Mouse (Mus musculus) fibroblast of lung, adult 2 months (primary cell): Measurements from ENCODE around the gene Adgrb2.

ENCODE experiments used
- DNase-seq: peaks from one replicate; pipeline ENCODE4 v3.0.0-alpha.2; 2011; ENCODE audit warnings: low read depth

The Adgrb2 gene

DNA sequence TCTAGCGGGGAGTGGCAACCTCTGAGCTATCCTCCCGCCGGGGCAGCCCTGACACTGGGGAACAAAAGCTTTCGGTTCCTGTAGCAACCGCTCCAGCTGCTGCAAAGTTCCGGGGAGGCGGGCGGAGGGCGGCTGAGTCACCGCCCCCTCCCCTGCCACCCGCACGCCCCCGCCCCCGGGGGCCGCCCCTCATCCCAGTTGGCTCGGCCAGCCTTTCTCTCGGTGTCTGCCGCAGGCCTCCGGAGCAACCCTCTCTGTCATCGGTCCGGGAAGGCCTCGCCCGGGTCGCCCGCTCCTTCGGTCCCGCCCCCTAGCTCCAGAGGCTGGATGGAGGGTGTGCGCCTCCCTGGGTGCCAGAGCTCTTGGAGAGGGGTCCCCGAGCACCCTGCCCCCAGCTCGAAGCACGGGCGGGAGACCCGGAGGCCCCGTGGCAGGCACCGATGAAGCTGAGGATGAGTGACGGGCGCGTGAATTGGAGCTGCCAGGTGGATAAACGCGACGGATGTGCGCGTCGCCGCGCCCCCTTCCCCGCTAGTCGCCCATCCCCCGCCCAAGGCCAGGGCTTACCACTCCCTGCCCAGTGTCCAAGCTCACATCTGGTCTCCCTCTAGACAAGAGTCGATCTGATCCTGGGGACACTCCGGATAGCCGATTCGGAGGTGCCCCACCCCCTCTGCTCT, 3.3 kb downstream of the Adgrb2 start:
- DNase-seq: no peak

DNA sequence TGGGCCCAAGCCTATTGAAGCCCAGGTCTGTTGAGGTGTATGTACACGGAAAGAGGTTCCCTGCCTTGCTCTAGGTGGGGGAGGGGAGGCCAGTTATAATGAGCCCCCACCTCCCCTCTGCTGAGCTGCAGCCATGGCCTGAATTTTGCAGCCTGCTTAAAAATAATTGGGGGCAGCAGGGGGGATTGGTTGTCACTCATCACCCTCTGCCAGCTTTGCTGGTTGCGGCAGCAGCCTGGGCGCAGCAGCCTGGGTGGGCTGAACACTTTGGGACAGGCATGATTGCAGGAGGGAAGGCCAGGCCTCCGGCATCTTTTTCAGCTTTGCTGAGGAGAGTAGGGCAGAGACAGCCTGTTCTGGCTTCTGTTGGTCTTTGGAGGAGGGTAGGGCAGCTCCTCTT, 5.3 kb downstream of the Adgrb2 start:
- DNase-seq: no peak

DNA sequence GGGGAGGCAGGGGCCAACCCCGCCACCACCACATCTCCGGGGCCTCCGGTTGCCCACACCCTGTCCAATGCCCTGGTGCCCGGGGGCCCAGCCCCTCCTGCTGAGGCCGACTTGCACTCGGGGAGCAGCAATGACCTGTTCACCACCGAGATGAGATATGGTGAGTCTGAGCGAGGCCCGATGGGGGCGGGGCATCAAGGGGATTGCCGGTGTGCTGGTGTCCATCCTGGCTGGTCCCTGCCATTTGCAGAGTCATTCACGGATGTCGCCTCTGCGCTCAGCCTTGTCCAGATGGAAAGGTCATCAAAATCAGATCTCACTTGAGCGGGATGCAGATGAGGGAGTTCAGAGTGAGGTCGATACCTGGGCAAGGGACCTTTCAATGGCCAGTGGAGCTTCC, 8.1 kb downstream of the Adgrb2 start:
- no peak for DNase-seq

DNA sequence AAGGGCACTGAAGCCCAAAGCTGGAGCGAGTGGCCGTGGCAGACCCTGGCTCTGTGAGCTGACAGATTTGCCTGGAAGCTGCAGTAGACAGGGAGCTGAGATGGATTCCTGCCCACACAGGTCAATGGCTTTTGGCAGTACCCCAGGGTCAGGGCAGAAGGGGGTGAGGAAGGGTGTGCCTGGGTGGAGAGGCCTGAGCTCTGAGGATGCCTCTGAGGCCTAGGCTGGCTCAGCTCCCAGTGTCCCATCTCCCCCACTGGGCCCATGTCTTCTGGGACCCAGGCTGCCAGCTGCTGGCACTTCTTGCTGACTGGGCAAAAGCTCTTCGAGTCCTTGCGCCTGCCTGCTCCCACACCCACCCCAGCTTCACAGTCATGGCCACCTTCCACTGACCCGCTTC, 8.5 kb downstream of the Adgrb2 start:
- no peak for DNase-seq

DNA sequence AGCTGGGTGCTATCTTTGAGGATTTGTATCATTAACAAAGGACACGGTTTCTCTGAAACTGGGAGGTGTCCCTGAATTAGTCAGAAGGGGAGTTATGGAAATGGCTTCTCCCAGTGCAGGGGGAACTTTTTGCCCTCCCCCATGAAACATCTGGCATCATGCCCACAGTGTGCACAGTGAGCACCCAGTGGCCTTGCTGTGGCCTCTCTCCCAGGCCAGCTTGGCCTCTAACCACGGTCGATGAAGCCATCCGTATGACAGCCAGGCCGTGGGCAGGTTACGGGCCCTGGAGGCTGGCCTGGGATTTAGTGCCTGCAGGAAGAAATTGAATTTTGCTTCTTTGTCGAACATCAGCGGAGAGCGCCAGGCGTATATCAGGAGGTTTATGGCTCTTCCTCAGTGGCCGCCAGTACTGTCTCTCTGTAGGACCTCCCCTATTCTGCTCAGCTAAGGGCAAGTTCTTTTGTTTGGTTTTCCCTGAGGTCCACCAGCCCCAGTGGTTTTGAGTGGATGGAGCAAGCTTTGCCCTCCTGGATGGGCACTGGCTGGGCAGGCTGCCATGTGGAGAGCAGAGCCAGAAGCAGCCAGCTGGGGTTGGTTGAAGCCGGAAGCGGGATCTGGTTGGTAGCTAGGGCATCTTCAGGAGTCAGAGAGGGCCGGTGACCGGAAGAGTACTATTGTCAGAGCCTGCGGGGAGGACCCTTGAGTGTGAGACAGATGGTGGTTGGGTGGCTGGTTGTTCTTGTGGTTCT, 9.4 kb downstream of the Adgrb2 start:
- DNase-seq: no peak

DNA sequence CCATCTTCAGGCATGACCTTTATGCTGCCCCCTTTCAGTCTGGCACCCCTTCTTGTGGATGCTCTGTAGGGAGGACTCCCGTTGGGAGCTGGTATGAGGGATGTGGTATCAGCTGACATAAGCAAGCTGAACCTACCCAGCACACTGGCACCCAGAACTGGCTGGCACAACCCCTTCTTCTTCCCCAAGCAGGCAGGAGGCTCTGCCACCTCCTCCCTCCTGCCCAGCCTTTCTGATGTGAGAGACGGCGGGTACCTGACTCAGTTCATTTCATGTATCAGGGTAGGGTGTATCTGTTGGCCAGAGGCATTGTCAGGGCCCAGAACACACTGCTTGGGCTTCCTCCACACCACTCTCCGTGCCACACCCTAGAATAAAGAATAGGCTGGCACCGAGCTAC, 10.1 kb downstream of the Adgrb2 start:
- DNase-seq: no peak

DNA sequence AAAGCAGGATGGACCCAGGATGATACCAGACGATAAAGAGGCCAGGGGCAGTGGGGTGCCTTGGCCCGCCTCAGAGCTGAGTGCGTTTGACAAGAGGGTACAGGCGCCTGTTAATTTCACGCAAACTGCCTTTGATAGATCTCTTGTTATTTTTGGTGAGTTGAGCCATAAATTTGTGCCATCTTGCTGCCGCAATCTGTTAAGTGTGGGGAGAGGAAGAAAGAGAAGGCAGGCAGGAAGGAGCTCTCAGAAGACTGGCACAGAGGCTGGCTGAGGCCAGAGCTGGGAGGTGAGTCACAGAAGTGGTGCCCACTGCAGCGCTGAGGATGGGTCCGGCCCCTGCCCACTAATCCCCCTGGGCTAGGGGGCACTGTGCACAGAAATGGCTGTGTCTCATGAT, 10.6 kb downstream of the Adgrb2 start:
- DNase-seq: no peak

DNA sequence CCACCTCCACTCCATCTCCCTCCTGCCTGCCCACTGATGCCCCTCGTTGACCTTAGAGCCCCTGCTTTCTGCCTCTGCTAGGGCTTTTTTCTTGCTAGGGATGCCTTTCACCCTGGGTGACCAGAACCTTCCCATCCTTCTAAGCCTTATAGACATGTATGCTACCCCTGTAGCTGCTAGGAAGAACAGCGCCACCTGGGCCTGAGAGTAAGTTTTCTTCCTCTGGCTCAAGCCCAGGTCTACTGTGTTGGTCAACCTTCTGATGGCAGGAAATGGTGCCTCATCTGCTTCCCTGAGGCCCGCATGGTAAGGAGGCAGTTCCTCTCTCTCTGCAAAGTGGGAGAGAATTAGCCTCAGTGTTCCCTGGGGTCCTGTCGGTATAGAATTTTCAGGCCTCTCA, 11.3 kb downstream of the Adgrb2 start:
- no peak for DNase-seq

DNA sequence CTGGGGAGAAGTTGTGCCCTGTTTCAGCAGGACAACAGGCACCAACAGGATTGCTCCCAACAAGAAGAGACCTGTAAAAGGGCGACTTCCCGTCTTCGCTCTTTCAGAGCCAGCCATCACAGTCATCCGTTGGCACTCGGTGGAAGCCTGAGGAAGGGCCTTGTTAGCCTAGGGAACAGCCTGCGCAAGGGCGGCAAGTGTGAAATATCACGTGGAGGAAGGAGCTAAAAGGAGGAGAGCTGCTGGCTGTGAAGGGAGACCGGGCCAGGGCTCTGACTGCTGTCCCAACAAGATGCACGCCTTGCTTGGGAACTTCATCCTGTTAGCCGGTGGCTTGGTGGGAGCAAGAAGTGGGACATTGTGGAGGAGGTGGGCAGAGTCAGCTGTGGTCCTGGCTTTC, 13.5 kb downstream of the Adgrb2 start:
- DNase-seq: no peak

DNA sequence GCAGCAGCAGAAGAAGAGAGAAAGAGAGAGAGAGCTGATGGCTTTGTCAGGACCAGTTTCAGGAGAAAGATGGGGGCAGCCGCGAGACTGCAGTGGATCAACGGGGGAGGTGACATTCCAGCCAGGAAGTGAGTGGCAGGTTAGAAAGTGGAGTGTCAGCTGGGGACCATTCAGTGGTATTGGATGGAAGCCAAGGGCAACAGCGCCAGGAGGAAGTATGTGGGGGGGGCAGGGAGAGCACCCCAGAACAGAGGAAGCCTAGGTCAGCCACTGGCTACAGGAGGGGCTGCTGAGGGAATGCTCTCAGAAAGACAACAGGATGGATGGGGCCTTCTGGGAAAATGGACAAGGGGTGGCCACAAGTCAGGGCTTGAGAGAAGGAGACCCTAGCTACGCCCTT, 17.0 kb downstream of the Adgrb2 start:
- DNase-seq: no peak

DNA sequence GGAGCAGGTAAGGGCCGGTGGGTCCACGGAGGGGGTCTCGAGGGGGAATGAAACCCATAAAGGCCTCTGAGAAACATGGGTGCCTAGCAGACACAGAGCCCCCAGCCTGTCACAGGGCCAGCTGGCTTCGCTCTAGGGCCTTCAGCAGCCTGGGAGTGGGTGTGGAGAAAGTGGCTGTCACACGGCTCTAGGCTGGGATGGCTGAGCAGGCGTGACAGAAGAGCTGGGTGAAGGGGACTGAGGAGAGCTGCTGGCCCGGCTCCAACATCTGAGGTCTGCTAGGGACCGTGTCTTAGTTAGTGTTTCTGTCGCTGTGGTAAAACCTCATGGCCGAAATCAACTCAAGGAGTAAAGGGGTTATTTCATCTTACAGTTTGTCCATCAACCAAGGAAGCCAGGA, 17.5 kb downstream of the Adgrb2 start:
- DNase-seq: no peak

DNA sequence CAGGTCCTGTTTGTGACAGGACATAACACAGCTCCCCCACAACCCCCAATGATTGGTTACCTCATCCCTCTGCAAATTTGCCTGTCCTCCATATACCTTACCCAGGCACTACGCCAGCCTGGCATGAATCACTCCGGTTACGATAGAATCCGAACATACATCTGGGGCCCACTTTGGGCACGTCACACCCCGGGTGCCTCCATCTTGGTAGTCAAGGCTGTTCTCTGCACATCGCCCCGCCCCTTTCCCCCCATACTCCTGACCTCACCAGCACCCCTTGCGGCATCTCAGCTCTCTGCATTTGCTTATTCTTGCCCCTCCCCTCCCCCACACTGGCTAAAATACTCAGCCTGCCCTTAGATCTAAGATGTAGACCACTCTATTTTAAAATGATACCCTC, 20.9 kb downstream of the Adgrb2 start:
- DNase-seq: no peak

DNA sequence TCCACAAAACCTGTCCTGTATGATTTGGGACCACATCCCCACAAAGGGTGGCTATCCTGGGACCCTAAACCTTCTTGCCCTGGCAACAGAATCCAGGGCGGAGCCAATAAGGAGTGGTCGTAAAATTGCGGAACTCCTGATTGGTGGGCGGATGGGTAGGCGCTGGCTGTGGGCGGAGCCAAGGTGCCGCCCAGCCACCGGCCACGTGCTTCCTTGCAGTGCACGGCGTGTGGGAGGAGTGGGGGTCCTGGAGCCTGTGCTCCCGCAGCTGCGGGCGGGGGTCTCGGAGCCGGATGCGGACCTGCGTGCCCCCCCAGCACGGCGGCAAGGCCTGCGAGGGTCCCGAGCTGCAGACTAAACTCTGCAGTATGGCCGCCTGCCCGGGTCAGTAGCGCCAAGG, 21.9 kb downstream of the Adgrb2 start:
- no peak for DNase-seq

DNA sequence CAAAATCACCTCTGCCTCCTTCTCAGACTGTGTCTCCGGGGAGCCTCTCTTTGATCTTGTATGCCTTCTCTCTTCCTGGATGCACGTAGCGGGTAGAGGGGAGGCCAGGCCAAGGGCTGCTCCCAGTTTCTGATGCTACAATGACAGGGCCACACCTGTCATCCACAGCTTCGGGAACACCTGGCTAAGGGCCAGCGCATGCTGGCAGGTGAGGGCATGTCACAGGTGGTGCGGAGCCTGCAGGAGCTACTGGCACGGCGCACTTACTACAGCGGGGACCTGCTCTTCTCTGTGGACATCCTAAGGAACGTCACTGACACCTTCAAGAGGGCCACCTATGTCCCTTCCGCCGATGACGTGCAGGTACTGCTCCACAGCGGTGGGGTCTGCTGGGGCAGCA, 24.4 kb downstream of the Adgrb2 start:
- no peak for DNase-seq

DNA sequence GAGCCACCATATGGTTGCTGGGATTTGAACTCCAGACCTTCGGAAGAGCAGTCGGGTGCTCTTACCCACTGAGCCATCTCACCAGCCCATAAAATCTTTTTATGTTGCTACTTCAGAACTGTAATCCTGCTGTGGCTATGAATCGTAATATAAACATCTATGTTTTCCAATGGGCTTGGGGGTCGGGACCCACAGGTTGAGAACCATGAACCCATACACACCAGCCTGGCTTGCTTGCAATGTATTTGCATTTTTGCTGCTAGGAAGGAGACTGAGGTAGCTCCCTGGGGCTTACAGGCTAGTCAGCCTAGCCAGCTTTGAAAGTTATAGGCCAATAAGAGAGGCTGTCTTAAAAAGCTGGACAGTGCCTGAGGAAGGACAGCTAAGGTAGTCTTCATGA, 26.1 kb downstream of the Adgrb2 start:
- no peak for DNase-seq

DNA sequence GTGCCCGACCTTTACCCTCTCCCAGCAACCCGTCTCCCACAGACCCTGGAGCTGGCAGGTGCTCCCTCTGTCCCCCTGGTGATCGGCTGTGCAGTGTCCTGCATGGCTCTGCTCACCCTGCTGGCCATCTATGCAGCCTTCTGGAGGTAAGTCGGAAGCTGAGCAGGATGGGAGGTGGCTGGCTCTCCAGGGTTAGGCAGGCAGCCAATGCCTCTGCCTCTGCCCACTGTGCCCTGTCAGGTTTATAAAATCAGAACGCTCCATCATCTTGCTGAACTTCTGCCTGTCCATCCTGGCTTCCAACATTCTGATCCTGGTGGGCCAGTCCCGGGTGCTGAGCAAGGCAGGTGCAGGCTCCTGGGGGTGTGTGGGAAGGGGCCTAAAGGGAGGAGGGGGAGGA, 27.6 kb downstream of the Adgrb2 start:
- no peak for DNase-seq

DNA sequence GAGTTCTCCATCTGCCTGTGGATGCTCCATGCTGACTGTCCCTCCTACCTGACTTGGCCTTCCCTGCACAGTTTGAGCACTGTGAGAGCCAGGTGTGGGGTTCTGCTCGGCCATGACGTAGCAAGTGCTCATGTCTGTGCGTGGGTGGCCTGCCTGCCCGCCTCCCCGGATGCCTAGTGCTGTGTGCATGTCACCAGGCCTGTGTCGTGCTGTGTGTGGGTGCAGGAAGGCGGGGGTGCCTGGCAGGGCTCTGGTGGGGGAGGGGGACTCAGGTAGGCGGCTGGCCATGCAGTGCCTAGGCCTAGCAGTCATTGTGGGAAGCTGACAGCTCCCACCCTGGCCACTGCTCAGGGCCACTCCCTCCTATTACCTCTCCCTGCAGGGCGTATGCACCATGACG, 28.4 kb downstream of the Adgrb2 start:
- no peak for DNase-seq

DNA sequence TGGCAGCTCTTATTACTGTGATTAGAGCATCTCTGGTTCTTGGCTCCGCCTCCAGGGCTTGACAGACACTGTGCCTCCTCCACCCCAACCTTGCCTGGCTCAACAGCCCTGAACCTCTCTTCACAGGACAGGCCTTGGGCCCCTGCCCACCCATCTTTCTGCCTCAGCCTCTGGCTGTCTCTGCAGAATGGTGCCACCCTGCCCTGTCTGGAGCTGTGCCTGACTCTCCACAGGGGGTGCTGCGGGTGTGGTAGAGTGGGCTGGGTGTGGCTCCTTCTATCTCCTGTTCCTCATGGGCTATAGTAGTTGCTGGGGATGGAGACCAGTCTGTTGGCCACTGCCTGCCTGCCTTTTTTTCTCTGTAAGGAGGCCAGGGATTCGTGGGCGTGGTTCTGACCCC, 31.3 kb downstream of the Adgrb2 start:
- DNase-seq: no peak

DNA sequence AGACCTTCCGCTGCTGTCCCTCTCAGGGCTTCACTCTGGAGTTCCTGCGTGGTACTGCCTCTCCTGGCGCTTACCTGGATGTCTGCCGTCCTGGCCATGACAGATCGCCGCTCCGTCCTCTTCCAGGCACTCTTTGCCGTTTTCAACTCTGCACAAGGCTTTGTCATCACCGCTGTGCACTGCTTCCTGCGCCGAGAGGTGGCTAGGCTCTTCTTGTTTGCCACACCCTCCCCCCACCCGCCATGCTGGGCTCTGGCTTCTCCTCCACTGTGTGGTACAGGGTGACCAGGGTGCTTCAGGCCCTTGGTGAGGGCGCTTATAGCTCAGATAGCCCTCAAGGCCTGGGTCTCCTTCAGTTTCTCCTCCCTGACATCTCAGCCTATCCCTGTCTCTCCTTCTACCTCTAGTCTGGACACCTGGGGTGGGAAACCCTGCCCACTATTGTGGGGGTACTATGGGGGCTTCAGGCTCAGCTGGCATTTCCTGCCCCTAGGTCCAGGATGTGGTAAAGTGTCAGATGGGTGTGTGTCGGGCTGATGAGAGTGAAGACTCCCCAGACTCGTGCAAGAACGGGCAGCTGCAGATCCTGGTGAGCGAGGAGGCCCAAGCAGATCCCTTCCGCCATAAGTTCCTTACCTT, 32.5 kb downstream of the Adgrb2 start:
- DNase-seq: no peak

DNA sequence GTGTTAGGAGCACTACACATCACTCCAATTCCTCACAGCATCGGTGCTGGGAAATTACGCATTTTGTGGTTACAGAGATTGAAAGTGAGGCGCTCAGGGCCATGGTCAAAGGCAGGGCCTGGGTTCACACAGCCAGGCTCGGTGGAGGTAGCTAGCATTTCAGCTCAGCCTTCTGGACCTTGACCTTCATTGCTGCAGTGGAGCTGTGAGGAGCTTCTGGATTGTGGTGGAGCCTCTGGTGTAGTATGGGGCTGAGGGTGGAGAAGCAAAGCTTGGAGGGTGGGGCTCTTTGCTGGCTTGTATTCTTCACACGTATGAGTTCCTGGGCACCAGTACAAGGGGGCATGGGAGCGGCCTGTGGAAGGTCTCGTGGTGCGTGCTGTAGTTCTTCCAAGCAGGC, 38.3 kb downstream of the Adgrb2 start:
- DNase-seq: no peak

DNA sequence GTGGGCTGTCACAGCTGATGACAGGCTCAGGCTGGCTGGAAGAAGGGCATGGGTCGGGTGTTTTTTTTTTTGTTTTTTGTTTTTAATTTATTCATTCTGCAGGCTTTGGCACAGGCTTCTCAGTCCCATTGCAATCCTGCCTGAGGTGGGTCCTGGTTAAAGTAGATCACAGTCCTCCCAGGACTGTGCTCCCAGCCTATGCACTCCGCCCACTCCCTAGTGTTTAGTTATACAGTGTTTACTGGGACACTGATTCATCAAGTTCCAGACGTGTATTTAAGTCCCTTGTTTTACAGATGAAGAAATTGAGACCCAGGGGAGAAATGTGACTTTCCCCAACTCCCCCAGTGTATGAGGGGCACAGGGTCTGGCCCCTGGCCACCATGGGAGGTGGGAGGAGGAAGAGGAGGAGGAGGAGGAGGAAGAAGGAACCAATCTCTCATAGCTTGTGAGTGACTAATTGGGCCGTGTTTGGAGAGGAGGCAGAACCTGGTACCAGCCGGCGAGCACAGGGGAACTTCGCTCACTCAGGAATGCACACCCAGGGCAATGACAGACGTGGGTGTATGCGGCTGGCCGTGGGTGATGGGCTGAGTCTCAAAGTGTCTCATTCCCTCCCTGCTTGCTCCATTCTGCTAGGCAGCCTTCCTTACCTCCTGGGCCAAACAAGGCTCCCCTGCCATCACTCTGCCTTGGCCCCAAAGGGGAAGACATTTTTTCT, 39.0 kb downstream of the Adgrb2 start:
- DNase-seq: no peak

DNA sequence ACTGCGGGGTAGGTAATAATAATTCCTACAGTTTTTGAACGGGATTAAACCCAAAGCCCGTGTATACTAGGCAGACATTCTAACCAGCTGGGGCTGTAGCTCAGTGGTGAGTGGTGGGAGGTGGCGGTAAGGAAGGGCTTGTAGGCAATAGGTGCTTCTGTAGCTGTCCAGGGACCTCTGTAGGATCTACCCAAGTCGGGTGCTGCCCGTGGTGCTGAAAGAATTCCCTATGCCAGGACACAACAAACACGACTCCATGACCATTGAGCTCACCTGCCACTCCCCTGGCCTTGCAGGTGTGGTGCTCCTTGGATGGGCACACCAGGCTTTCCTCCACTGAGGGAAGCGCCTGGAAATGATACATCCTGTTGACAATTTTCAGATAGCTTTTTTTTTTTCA, 40.9 kb downstream of the Adgrb2 start:
- no peak for DNase-seq

DNA sequence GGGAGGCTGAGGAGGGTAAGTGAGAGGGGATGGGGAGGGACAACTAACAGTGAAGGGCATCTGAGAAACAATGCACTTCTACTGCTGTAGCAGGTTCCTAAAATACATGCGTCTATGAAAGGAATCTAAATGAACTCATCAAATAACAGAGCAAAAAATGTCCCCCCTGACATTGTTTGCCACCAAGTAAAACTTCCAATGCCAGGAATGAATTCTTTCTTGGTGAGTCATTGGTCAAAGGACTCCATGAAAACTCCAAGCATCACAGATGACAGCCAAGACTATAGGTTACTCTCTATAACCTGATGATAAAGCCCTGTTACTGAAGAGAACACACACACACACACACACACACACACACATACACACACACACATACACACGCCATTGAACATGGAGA, 46.5 kb downstream of the Adgrb2 start:
- no peak for DNase-seq
